Comparison of ENCODE assay signal across 16 mouse cellular contexts in the genomic region with DNA sequence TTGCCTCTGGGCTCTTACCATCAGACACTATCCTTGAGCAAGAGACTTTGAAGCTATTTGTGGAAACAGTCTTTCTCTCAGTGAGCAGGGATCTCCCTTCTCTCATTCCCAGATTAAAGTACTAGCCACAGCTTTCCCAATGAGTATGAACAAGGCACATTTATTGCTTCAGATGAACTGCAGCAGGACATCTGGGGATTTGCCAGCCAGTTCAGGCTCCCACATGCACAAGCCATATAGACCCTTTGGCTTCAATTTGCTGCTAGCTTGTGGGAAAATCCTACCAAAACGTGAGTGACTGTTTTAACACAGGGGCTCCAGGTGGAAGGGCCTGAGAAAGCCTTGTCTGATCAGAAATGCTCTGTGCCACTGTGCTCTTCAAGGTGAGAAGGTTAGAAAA.
"Had no signal": no experiment of that assay in that cellular context is flagged by ENCODE, and none has a peak within 500 bp of the region (broad histone marks: within the 10 kb centered on the region; RNA-seq: fewer than 3 reads in every experiment).

No protein-coding gene starts in this region.

- H3K4me3 ChIP-seq: neural tube, embryonic 13.5 days; neural tube, embryonic 15.5 days; stomach, embryonic 15.5 days had no signal

- H3K27me3 ChIP-seq: neural tube, embryonic 13.5 days; neural tube, embryonic 15.5 days; stomach, embryonic 15.5 days had no signal

- H3K27ac ChIP-seq: neural tube, embryonic 13.5 days; neural tube, embryonic 15.5 days; stomach, embryonic 15.5 days; stomach, postnatal 0 days had no signal

- DNase-seq: retina, postnatal 1 day; right cerebral cortex, adult 18-20 months; right cerebral cortex, postnatal 14 days; right cerebral cortex, postnatal 25 days; right cerebral cortex, postnatal 4 days; spleen, adult 18-20 months; thymus, adult 18-20 months; thymus, adult 2 months; thymus, postnatal 14 days; thymus, postnatal 25 days; thymus, postnatal 36 days; thymus, postnatal 4 days had no signal

- H3K4me1 ChIP-seq: neural tube, embryonic 13.5 days; neural tube, embryonic 15.5 days; stomach, embryonic 15.5 days had no signal
